Mouse (Mus musculus) bone marrow, adult 2 months (tissue): ENCODE measurements around the gene Ubap1. TPM values are rescaled to one million over a fixed set of nuclear protein-coding genes. Genes with fewer than 3 reads are reported as not detected.

Experiments
- H3K27ac ChIP-seq: fragments of 200-500 bp; 2 replicates; pipeline ENCODE4 v1.5.1; 2012; ENCODE audit warnings: low read depth, mild to moderate bottlenecking, control low read depth, inconsistent platforms, low read length; ENCODE audit not compliant: control insufficient read depth, poor library complexity, insufficient read depth
- H3K4me1 ChIP-seq: fragments of 200-500 bp; 2 replicates; pipeline ENCODE4 v1.6.1; 2011; ENCODE audit warnings: low read length; ENCODE audit not compliant: control insufficient read depth, insufficient read depth
- H3K4me3 ChIP-seq: fragments of 200-500 bp; replicated peaks from 2 replicates; pipeline ENCODE3; 2011; ENCODE audit warnings: mild to moderate bottlenecking, low read depth, low read length, control low read depth; ENCODE audit not compliant: control insufficient read depth
- CTCF ChIP-seq: fragments of 200-500 bp; IDR thresholded peaks from 2 replicates; pipeline ENCODE4 v1.5.1; 2011; ENCODE audit warnings: low read length, control low read depth; ENCODE audit not compliant: control insufficient read depth, insufficient read depth
- POLR2A ChIP-seq: fragments of 200-500 bp; IDR thresholded peaks from 2 replicates; pipeline ENCODE4 v1.6.1; 2011; ENCODE audit warnings: low read depth, mild to moderate bottlenecking, control low read depth, low read length, borderline replicate concordance; ENCODE audit not compliant: control insufficient read depth
- WGBS: fragments of 180-500 bp; shearing (Covaris S2); methylation state at CpG from one replicate; pipeline ENCODE4 v1.1.7; 2018; 5-methylcytosine and 5-hydroxymethylcytosine counted together
- polyA plus RNA-seq: library from polyadenylated mRNA; stranded (reverse); fragments of >200 nt; gene quantifications from 2 replicates; pipeline ENCODE4 v1.2.4, GENCODE M21; 2011; ENCODE audit warnings: low replicate concordance; ENCODE audit not compliant: missing spikeins, insufficient read depth, insufficient read length

Gene Ubap1
- polyA plus RNA-seq, 1 experiment: 67.8 TPM

DNA sequence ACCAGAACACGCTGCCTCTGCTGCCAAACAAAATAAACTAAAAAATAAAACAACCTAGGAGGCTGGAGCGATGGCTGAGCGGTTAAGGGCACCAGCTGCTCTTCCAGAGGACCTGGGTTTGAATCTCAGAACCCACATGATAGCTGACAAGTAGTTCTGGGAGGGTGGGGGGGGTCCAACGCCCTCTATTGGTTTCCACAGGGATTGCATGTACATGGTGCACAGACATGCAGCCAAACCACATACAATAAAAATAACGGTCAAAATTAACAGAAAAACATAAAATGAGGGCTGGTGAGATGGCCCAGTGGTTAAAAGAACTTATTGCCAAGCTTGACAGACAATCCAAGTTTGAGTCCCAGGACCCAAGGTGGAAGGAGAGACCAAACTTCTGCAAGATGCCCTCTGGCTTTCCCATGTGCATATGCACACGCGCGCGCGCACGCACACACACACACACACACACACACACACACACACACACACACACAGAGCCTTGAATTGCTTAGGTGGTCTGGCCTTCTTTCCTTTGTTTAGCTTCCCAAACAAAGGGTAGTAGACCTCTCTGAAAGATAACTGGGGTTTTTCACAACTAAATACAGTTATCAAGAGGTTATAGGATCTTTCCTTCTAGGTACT lies 7.8 kb upstream of the Ubap1 start:
- TF ChIP-seq CTCF (no peak), POLR2A (no peak)
- Histone ChIP-seq H3K27ac (no peak overlapping the region), H3K4me1 (no peaks in the 10 kb centered on the region), H3K4me3 (no peak overlapping the region)
- WGBS: 85% methylated on average over 11 of the region's 11 CpGs

- TF ChIP-seq POLR2A (no peak), CTCF (no peak)
- H3K4me1 ChIP-seq: no peaks in the 10 kb centered on the region; the same call in 1 of the 2 replicates
- H3K4me3 ChIP-seq: no peak overlapping the region
- WGBS: 38% methylated on average over 2 of the region's 2 CpGs
- no peak overlapping the region for H3K27ac ChIP-seq
Observed at GRCm38 (mm10) chr4:41346011-41346410, 2.8 kb upstream of the Ubap1 start.

GRCm38 (mm10) chr4:41347839-41348238 lies 957 bp upstream of the Ubap1 start:
- 7% methylated on average over 5 of the region's 5 CpGs for WGBS
- TF ChIP-seq POLR2A: no peak
- TF ChIP-seq CTCF: no peak
- Histone ChIP-seq H3K27ac (no peak overlapping the region), H3K4me3 (peak overlapping the region; percentile 57), H3K4me1 (no peaks in the 10 kb centered on the region; the same call in 1 of the 2 replicates)

DNA sequence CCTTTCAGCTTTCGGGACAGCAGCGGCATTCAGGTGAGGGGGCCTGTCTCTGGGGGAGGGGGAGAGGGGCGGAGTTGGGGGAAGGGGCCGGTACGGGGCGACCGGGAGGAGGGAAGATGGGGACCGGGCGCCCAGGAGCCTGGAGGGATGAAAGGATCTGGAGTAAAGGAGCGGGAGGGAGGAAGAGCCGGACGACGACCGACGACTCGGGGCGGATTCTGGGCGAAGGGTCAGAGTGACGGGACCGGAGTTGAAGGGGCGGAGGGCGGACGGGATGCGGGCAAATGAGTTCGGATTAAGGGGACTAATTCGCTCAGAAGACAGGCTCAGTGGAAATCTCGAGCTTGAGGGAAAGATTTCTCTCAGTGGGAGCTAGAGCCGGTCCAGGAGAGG lies 399 bp downstream of the Ubap1 start:
- WGBS: under 1% methylated on average over 28 of the region's 28 CpGs
- Histone ChIP-seq H3K27ac (peak overlapping the region; percentile 73), H3K4me1 (no peaks in the 10 kb centered on the region; the same call in 1 of the 2 replicates), H3K4me3 (peak overlapping the region; percentile 81)
- TF ChIP-seq POLR2A: no peak
- TF ChIP-seq CTCF: no peak

GRCm38 (mm10) chr4:41352758-41353157 lies 4.0 kb downstream of the Ubap1 start:
- no peaks in the 10 kb centered on the region; the same call in 1 of the 2 replicates for H3K4me1 ChIP-seq
- 71% methylated on average over 4 of the region's 4 CpGs for WGBS
- no peak overlapping the region for H3K27ac ChIP-seq
- TF ChIP-seq CTCF (no peak), POLR2A (no peak)
- no peak overlapping the region for H3K4me3 ChIP-seq

DNA sequence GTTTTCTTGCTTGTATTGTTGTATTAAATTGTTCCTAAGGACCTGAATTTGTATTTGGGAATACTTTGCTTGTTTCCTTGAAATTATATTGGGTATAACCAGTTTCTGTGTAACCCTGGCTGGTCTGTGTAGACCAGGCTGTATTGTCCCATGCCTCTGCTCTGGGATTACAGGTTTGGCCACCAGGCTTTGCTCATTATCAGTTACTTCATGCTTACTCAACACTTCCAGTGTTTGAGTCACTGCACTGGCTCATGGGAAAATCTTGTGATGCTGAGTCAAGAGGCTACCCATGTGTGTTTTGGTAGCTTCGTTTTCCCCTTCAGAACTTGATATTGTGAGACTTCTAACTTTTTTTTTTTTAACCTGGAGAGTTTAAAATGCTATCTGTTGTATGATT lies 4.5 kb downstream of the Ubap1 start:
- no peak for TF ChIP-seq POLR2A
- no peak for TF ChIP-seq CTCF
- Histone ChIP-seq H3K27ac (no peak overlapping the region), H3K4me1 (peaks cover 2% of the 10 kb centered on the region; the same call in 1 of the 2 replicates), H3K4me3 (no peak overlapping the region)
- WGBS: 65% methylated on average over 1 of the region's 1 CpGs

- 84% methylated on average over 2 of the region's 2 CpGs for WGBS
- Histone ChIP-seq H3K4me3 (no peak overlapping the region), H3K27ac (no peak overlapping the region), H3K4me1 (peaks cover 2% of the 10 kb centered on the region; the same call in 1 of the 2 replicates)
- TF ChIP-seq CTCF: no peak
- no peak for TF ChIP-seq POLR2A
Observed at GRCm38 (mm10) chr4:41357154-41357553, 8.4 kb downstream of the Ubap1 start.

DNA sequence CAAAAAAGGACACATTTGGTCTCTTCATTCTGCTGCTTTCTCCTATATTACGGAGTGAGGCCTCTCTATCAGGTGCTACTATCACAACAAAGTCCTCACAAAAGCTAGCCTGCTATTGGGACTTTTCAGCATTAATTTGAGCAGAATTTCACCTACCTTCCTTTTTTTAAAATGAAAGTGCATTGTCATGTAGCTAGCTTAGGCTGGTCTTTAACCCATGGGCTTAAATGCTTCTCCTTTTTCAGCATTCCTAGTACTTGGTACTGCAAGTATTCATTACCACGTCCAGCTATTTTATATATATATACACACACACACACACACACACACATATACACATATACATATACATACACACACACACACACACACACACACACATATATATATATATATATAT lies 9.9 kb downstream of the Ubap1 start:
- no peak for TF ChIP-seq POLR2A
- TF ChIP-seq CTCF: no peak
- H3K27ac ChIP-seq: no peak overlapping the region
- no peak overlapping the region for H3K4me3 ChIP-seq
- WGBS: 30% methylated on average over 2 of the region's 2 CpGs
- H3K4me1 ChIP-seq: peaks cover 2% of the 10 kb centered on the region; the same call in 1 of the 2 replicates
